Mouse (Mus musculus): ENCODE data around the gene Kbtbd2.

Kbtbd2 gene

GRCm38 (mm10) chr6:56783561-56784272 lies 13.9 kb downstream of the Kbtbd2 start:
- no peak for DNase-seq

- DNase-seq = no peak
Observed at GRCm38 (mm10) chr6:56779636-56780035, 18.0 kb downstream of the Kbtbd2 start.

GRCm38 (mm10) chr6:56775816-56776215 lies 21.8 kb downstream of the Kbtbd2 start:
- DNase-seq = no peak

- DNase-seq = no peak
Observed at GRCm38 (mm10) chr6:56765696-56766095, 31.9 kb downstream of the Kbtbd2 start.

- DNase-seq = no peak
Observed at GRCm38 (mm10) chr6:56765265-56765664, 32.3 kb downstream of the Kbtbd2 start.

GRCm38 (mm10) chr6:56759324-56759723 lies 38.3 kb downstream of the Kbtbd2 start:
- DNase-seq = no peak

- no peak for DNase-seq
Observed at GRCm38 (mm10) chr6:56756117-56756516, 41.5 kb downstream of the Kbtbd2 start.

GRCm38 (mm10) chr6:56753719-56754118 lies 43.9 kb downstream of the Kbtbd2 start:
- DNase-seq = no peak

- no peak for DNase-seq
Observed at GRCm38 (mm10) chr6:56745950-56746543, 51.6 kb downstream of the Kbtbd2 start.

GRCm38 (mm10) chr6:56732545-56732944 lies 65.1 kb downstream of the Kbtbd2 start:
- DNase-seq = no peak
